Mouse (Mus musculus): ENCODE data around the gene Rab11a.

The Rab11a gene

GRCm38 (mm10) chr9:64737406-64738201, at the start of gene Rab11a:
TSS of gene Rab11a (minus strand) at chr9:64737758.
- DNase-seq (ENCODE audit: low spot score in 2 of 2) = peak; percentile 93 to 97

DNA sequence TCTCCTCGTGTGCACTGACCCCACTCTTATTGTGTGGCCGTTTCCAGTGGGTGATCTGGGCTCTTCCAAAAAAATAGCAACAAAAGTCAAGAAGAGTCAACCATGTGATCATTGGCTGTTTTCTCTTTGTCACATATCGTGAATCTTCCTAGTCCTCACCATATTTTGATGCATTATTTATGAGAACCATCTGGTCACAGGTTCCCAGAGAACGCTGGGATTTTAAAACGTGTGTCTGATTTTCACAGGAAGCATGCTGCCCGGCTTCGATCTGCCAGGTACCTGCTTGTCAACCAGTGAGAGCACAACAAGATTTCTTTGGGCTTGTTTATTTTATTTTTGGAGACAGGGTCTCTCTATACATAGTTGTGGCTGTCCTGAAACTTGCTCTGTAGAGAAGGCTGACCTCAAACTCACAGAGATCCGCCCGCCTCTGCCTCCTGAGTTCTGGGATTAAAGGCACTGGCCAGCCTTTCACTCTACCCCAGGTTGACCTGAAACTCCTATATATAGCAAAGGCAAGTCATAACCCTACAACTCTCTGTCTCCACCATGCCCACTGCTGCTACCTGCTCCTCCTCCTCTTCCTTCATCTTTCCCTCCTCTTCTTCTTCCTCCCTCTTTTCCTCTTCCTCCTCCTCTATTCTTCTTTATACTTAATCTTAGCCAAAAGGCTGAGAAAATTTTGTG, 48.8 kb upstream of the Rab11a start:
- DNase-seq (ENCODE audit: low spot score in 2 of 2) = no peak

DNA sequence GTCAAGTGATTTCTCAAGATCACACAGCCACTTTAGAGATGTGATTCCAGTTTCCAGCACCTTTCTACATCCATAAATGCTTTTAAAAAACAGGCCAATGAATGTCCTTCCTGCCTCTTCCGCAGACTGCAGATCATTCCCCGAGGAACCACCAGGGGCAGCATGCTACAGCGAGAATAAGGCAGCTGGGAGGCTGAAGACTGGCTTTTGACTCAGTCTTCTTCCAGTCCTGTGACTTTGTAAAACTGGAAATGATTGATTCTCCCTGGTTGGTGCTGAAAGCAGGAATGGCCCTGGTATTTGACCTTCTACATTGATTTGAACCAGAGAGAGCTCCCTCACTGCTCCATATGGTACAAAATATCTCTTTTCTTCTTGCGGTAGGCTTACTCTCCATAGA, 47.3 kb upstream of the Rab11a start:
- peak in 1 of 2 experiments; percentile 76 for DNase-seq (ENCODE audit: low spot score in 2 of 2)

DNA sequence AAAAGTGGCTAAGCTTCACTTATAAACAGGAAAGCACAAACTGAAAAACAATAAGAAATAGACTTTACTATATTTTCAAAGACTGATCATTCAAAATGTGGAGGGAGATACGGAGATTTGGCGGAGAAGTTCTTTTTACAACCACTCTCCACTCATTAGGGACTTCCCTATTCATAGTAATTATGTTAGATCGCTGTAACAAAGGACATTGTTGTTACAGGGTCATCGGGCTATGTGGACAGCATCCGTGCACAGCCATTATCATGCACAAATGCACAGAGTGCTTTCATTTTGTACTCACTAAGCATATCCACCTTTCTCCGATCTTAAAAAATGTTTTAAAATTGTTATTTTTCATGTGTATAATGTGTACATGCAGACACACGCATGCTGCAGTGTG, 46.0 kb upstream of the Rab11a start:
- DNase-seq (ENCODE audit: low spot score in 2 of 2) = no peak

GRCm38 (mm10) chr9:64779628-64780027, 42.1 kb upstream of the Rab11a start:
- DNase-seq (ENCODE audit: low spot score in 2 of 2) = no peak

DNA sequence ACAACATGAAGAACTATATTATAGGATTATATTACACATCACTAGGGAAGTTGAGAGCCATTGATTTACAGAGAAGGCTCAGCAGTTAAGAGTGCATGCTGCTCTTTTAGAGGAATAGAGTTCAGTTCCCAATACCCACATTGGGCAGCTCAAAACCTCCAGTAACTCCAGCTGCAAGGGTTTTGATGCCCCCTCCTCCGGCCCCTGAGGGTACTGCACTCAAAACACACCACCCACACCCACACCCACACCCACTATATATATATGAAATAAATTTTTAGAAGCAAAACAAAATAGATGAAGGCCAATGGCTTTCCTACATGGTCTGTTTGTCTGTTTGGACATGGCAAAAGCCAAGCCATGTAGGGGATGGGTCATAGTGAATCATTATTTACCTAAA, 40.6 kb upstream of the Rab11a start:
- no peak for DNase-seq (ENCODE audit: low spot score in 2 of 2)

GRCm38 (mm10) chr9:64777441-64777987, 40.0 kb upstream of the Rab11a start:
- no peak for DNase-seq (ENCODE audit: low spot score in 2 of 2)

- no peak for DNase-seq (ENCODE audit: low spot score in 2 of 2)
Measured at GRCm38 (mm10) chr9:64775491-64775890, 37.9 kb upstream of the Rab11a start.

DNA sequence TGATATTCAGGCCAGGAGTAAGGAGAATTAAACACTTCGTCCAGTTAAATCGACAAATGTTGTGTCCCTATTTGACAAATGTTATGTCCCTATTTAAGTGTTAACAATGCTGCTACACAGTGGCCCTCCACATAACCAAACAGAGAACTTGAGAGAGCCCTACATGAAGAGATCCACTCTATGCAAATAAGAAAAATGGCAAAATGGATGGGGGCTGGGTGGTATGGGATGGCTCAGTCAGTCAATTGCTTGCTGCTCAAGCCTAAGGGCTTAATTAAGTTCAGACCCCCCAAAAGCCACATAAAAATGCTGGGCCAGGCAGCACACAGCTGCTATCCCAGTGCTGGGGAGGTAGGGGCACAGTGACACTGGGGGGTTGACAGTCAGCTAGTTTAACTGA, 37.3 kb upstream of the Rab11a start:
- DNase-seq (ENCODE audit: low spot score in 2 of 2) = no peak

DNA sequence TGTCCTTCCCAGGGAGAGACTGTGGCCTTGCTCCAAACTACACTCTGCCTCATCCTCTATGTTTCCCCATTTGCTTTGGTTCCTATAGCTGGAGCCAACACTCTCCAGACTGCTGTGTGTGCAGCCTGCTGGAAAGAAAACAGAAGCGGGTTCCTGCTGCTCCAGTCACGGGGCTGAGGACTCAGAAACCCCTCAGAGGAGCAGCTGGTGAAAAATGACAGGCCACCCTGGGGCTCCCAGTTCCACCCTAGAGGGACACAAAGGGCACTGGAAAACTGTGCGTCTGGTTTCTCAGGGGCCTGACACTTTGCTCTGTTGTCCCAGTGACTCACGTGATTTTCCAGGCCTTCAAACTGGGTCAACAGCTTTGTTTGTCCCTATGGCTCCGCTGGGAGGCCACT, 36.9 kb upstream of the Rab11a start:
- DNase-seq (ENCODE audit: low spot score in 2 of 2) = no peak

DNA sequence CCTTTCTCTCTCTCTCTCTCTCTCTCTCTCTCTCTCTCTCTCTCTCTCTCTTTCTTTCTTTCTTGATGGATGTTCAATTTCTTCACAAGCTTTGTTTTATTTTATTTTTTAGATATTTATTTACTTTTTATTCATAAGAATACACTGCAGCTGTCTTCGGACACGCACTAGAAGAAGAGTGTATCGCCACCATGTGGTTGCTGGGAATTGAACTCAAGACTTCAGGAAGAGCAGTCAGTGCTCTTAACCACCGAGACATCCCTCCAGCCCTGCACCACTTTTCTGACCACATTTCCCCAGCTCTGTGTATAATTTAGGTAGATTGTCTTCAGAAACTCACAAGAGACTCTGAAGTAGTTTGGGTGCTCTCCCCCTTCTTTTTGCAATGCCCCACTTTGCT, 36.4 kb upstream of the Rab11a start:
- DNase-seq (ENCODE audit: low spot score in 2 of 2) = no peak

DNA sequence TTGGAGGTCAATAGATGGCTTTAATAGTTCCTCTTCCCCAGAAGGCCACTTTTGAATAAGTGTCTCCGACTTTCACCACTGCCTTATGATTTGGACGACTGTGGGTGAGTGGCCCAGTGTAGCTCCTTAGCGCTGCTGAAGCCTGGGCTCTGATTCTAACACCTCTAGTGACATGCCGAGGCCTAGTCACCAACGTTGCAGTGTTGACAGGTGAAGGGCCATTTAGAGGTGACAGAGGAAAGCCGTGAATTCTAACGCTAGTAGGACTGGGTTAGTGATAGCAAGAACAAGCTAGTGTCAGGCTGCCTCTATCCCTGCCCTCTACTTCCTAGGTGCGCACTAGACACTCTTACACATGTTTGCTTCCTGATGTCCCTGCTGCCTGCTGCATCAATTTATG, 35.7 kb upstream of the Rab11a start:
- no peak for DNase-seq (ENCODE audit: low spot score in 2 of 2)

GRCm38 (mm10) chr9:64771236-64771635, 33.7 kb upstream of the Rab11a start:
- DNase-seq (ENCODE audit: low spot score in 2 of 2) = peak in 1 of 2 experiments; percentile 34

DNA sequence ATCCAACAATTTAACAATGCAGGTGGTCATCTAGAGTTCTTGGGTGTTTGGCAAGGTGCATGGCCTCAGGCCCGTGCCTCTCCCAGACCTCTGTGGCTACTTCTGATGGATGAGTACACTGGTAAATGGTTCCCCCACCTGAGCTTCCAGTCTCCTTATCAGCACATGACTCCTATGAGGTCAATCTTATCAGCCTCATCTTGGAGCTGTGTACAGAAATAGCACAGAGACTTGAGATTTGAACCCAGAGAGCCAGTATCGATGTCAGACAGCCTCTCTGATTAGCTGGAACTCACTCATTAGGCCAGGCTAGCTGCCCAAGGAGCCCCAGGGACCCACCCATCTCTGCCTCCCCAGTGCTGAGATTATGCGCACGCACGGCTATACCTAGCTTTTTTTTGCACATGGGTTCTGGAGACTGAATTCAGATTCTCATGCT, 32.9 kb upstream of the Rab11a start:
- no peak for DNase-seq (ENCODE audit: low spot score in 2 of 2)

GRCm38 (mm10) chr9:64769911-64770310, 32.4 kb upstream of the Rab11a start:
- DNase-seq (ENCODE audit: low spot score in 2 of 2) = no peak

GRCm38 (mm10) chr9:64769066-64769695, 31.6 kb upstream of the Rab11a start:
- no peak for DNase-seq (ENCODE audit: low spot score in 2 of 2)

- DNase-seq (ENCODE audit: low spot score in 2 of 2) = no peak
Measured at GRCm38 (mm10) chr9:64767796-64768195, 30.2 kb upstream of the Rab11a start.

GRCm38 (mm10) chr9:64766136-64766535, 28.6 kb upstream of the Rab11a start:
- DNase-seq (ENCODE audit: low spot score in 2 of 2) = no peak

DNA sequence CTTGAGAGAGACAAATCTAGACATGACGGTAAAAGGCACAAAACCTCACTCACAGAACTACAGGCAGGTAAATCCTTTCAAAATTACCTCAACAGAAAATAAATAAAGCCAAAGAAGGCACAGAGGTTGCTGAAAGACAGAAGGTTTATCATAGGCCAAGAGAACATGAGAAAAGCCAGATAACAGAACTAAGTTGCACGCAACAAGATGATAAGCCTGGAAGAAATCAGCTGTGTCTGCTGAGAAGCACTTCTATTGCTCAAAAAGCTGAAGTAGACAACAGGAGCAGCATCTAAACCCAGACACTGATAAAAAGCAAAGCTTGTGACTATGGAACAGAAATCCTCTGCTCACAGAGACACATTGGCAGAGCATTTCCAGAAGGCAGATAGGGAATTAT, 27.3 kb upstream of the Rab11a start:
- DNase-seq (ENCODE audit: low spot score in 2 of 2) = no peak

DNA sequence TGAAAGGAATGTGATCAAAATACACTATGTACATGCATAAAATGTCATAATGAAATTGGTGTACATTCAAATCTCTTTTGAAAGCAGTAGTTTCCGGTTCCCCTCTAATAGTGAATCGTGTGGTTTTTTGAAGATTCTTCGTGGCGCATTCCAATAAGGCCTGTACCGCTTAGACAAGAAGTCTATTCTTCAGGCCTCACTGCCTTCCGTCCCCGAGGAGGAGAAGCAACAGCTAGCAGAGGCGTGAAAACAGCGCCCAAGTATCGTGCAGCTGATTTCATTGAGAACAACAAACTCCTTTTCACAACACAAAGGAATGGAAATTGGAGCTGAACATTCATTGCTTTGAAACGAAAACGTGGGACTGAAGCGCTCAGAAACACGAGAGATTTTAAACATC, 20.5 kb upstream of the Rab11a start:
- no peak for DNase-seq (ENCODE audit: low spot score in 2 of 2)

DNA sequence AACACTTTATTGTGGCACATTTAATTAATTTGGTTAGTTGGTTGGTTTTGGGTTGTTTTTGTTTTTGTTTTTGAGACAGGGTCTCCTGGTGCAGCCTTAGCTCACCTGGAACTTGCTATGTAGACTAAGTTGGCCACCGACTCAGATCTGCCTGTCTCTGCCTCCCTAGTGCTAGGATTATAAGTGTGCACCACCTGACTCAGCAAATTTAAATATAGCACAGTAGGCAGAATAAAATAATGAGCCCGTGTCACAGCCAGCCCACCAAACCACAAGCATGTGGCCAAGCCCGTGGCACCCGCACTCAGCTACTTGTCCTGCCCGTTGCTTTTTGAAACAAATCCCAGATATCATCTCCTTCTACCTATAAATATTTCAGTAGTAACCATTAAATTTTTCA, 15.0 kb upstream of the Rab11a start:
- no peak for DNase-seq (ENCODE audit: low spot score in 2 of 2)

DNA sequence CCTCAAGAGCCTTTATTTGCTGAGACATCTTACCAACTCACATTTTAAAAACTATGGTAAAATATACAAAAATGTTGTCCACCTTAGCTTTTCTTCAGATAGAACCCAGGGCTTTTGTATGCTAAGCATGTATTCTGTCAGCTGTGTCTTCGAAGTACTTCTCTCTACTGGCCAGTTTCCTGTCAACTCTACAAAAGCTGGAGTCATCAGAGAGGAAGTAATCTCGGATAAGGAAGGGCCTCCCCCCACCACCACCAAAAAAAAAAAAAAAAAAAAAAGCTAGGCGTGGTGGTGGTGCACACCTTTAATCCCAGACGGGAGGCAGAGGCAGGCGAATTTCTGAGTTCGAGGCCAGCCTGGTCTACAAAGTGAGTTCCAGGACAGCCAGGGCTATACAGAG, 11.8 kb upstream of the Rab11a start:
- DNase-seq (ENCODE audit: low spot score in 2 of 2) = no peak

- DNase-seq (ENCODE audit: low spot score in 2 of 2) = no peak
Measured at GRCm38 (mm10) chr9:64747735-64748134, 10.2 kb upstream of the Rab11a start.
